Mouse (Mus musculus): ENCODE data around the gene Cherp.

Gene Cherp

GRCm38 (mm10) chr8:72470684-72471083, 4.3 kb downstream of the Cherp start:
- DNase-seq (ENCODE audit: low spot score), result no peak

GRCm38 (mm10) chr8:72469984-72470383, 5.0 kb downstream of the Cherp start:
- DNase-seq (ENCODE audit: low spot score), result no peak

GRCm38 (mm10) chr8:72469243-72469642, 5.8 kb downstream of the Cherp start:
- no peak for DNase-seq (ENCODE audit: low spot score)

GRCm38 (mm10) chr8:72464211-72464610, 10.8 kb downstream of the Cherp start:
- no peak for DNase-seq (ENCODE audit: low spot score)

GRCm38 (mm10) chr8:72459881-72460533, 15.0 kb downstream of the Cherp start:
- DNase-seq (ENCODE audit: low spot score), result no peak

- DNase-seq (ENCODE audit: low spot score), result no peak
Measured at GRCm38 (mm10) chr8:72458457-72458856, 16.6 kb downstream of the Cherp start.

GRCm38 (mm10) chr8:72457806-72458205, 17.2 kb downstream of the Cherp start:
- no peak for DNase-seq (ENCODE audit: low spot score)

- no peak for DNase-seq (ENCODE audit: low spot score)
Measured at GRCm38 (mm10) chr8:72455317-72455716, 19.7 kb downstream of the Cherp start.

- DNase-seq (ENCODE audit: low spot score), result no peak
Measured at GRCm38 (mm10) chr8:72453904-72454303, 21.1 kb downstream of the Cherp start.

GRCm38 (mm10) chr8:72451516-72451915, 23.5 kb downstream of the Cherp start:
- DNase-seq (ENCODE audit: low spot score), result no peak

GRCm38 (mm10) chr8:72445071-72445470, 30.0 kb downstream of the Cherp start:
- DNase-seq (ENCODE audit: low spot score), result no peak

- DNase-seq (ENCODE audit: low spot score), result no peak
Measured at GRCm38 (mm10) chr8:72443994-72444350, 31.1 kb downstream of the Cherp start.

- DNase-seq (ENCODE audit: low spot score), result peak; percentile 99
Measured at GRCm38 (mm10) chr8:72443338-72443993, 31.6 kb downstream of the Cherp start, which contains the start of the genes Calr3 and 1700030K09Rik. Gene Calr3, minus strand, starts transcription at chr8:72443870. Gene 1700030K09Rik, plus strand, starts transcription at chr8:72443880.

- DNase-seq (ENCODE audit: low spot score), result peak; percentile 39
Measured at GRCm38 (mm10) chr8:72438248-72439015, 36.6 kb downstream of the Cherp start.

GRCm38 (mm10) chr8:72434952-72435351, 40.1 kb downstream of the Cherp start:
- DNase-seq (ENCODE audit: low spot score), result peak; percentile 18

- peak; percentile 41 for DNase-seq (ENCODE audit: low spot score)
Measured at GRCm38 (mm10) chr8:72429676-72430075, 45.4 kb downstream of the Cherp start.

GRCm38 (mm10) chr8:72422926-72423325, 52.1 kb downstream of the Cherp start:
- DNase-seq (ENCODE audit: low spot score), result no peak

- DNase-seq (ENCODE audit: low spot score), result peak; percentile 99
Measured at GRCm38 (mm10) chr8:72421362-72422335, 53.4 kb downstream of the Cherp start, which contains the start of gene Eps15l1. Gene Eps15l1, minus strand, starts transcription at chr8:72421460.

- DNase-seq (ENCODE audit: low spot score), result peak; percentile 26
Measured at GRCm38 (mm10) chr8:72420571-72421361, 54.3 kb downstream of the Cherp start.

- DNase-seq (ENCODE audit: low spot score), result no peak
Measured at GRCm38 (mm10) chr8:72418073-72418472, 57.0 kb downstream of the Cherp start.

- no peak for DNase-seq (ENCODE audit: low spot score)
Measured at GRCm38 (mm10) chr8:72415252-72415651, 59.8 kb downstream of the Cherp start.
